Mouse (Mus musculus) neural tube, embryonic 13.5 days (tissue): ENCODE results near the gene Zp1. TPM values are rescaled to one million over a fixed set of nuclear protein-coding genes. Genes with fewer than 3 reads are reported as not detected.
A peak's percentile ranks its signal among the peaks of the same experiment; 100 is the strongest.

Experiments used
- ATAC-seq: fragments of 200-750 bp; cut with Nextera tagmentation; 2 replicates; pipeline ENCODE4 v1.8.0; 2017; ENCODE audit warnings: low read depth, mild to moderate bottlenecking, moderate TSS enrichment, moderate library complexity
- H3K27ac ChIP-seq: fragments of 300-500 bp; sonication (generic); replicated peaks from 2 replicates; pipeline ENCODE4 v1.5.1; 2015; ENCODE audit warnings: moderate library complexity, mild to moderate bottlenecking, inconsistent platforms
- H3K27me3 ChIP-seq: fragments of 300-500 bp; sonication (generic); 2 replicates; pipeline ENCODE4 v1.6.1; 2015; ENCODE audit warnings: mild to moderate bottlenecking, inconsistent platforms
- H3K36me3 ChIP-seq: fragments of 300-500 bp; sonication (generic); 2 replicates; pipeline ENCODE4 v1.6.1; 2015; ENCODE audit warnings: mild to moderate bottlenecking, inconsistent platforms
- H3K4me1 ChIP-seq: fragments of 300-500 bp; sonication (generic); replicated peaks from 2 replicates; pipeline ENCODE4 v1.6.1; 2015; ENCODE audit warnings: inconsistent platforms
- H3K4me2 ChIP-seq: fragments of 300-500 bp; sonication (generic); 2 replicates; pipeline ENCODE4 v1.6.1; 2015; ENCODE audit warnings: inconsistent platforms, mild to moderate bottlenecking, moderate library complexity
- H3K4me3 ChIP-seq: fragments of 300-500 bp; sonication (generic); 2 replicates; pipeline ENCODE4 v1.5.1; 2015; ENCODE audit warnings: mild to moderate bottlenecking, inconsistent platforms
- H3K9ac ChIP-seq: fragments of 300-500 bp; sonication (generic); 2 replicates; pipeline ENCODE4 v1.6.1; 2015; ENCODE audit warnings: moderate library complexity, mild to moderate bottlenecking, inconsistent platforms
- H3K9me3 ChIP-seq: fragments of 300-500 bp; sonication (generic); 2 replicates; pipeline ENCODE4 v1.6.1; 2016; ENCODE audit warnings: inconsistent platforms
- WGBS: fragments of 180-500 bp; shearing (Covaris S2); methylation state at CpG from one replicate; pipeline ENCODE4 v1.1.7; 2015; 5-methylcytosine and 5-hydroxymethylcytosine counted together
- polyA plus RNA-seq: library from polyadenylated mRNA; unstranded; fragments of >200 nt; fragmentation: Nextera tagmentation; extraction: Ambion mirVana; gene quantifications from 2 replicates; pipeline ENCODE4 v1.2.1, GENCODE M21; 2015

Gene Zp1
- polyA plus RNA-seq, 1 experiment from 2014 or later: not detected

GRCm38 (mm10) chr19:10869241-10869885 is 51.1 kb downstream of the Zp1 start:
- H3K27ac ChIP-seq: peak overlapping the region; percentile 95
- peak overlapping the region; percentile 88 for H3K4me3 ChIP-seq
- 0% methylated on average over 40 of the region's 43 CpGs for WGBS
- H3K36me3 ChIP-seq: peaks cover 63% of the 10 kb centered on the region
- H3K4me2 ChIP-seq: peak overlapping the region; percentile 90
- H3K27me3 ChIP-seq: no peaks in the 10 kb centered on the region
- no peaks in the 10 kb centered on the region for H3K9me3 ChIP-seq
- peaks cover 34% of the 10 kb centered on the region for H3K4me1 ChIP-seq
- peak overlapping the region; percentile 96 for H3K9ac ChIP-seq
- ATAC-seq: peak; percentile 95

GRCm38 (mm10) chr19:10868623-10869141 is 51.8 kb downstream of the Zp1 start:
- no peaks in the 10 kb centered on the region for H3K27me3 ChIP-seq
- under 1% methylated on average over 17 of the region's 17 CpGs for WGBS

GRCm38 (mm10) chr19:10867946-10868622 is 52.3 kb downstream of the Zp1 start:
- peak overlapping the region; percentile 90 for H3K4me2 ChIP-seq
- no peaks in the 10 kb centered on the region for H3K9me3 ChIP-seq
- no peaks in the 10 kb centered on the region for H3K27me3 ChIP-seq
- H3K4me3 ChIP-seq: peak overlapping the region; percentile 88
- H3K4me1 ChIP-seq: peaks cover 34% of the 10 kb centered on the region
- peaks cover 63% of the 10 kb centered on the region for H3K36me3 ChIP-seq
- no peak for ATAC-seq
- peak overlapping the region; percentile 33; the same call in 1 of the 2 replicates for H3K27ac ChIP-seq
- peak overlapping the region; percentile 96 for H3K9ac ChIP-seq
- WGBS: 34% methylated on average over 5 of the region's 5 CpGs

More at GRCm38 (mm10) chr19:10868623-10869141, 51.8 kb downstream of the Zp1 start:
- Histone ChIP-seq H3K4me2 (peak overlapping the region; percentile 90), H3K27ac (peak overlapping the region; percentile 95), H3K4me3 (peak overlapping the region; percentile 88), H3K9me3 (no peaks in the 10 kb centered on the region), H3K36me3 (peaks cover 63% of the 10 kb centered on the region), H3K9ac (peak overlapping the region; percentile 96), H3K4me1 (peaks cover 34% of the 10 kb centered on the region)
- peak; percentile 49 for ATAC-seq

- Histone ChIP-seq H3K36me3 (peaks cover 63% of the 10 kb centered on the region), H3K27ac (no peak overlapping the region), H3K9ac (no peak overlapping the region), H3K9me3 (no peaks in the 10 kb centered on the region), H3K27me3 (no peaks in the 10 kb centered on the region), H3K4me2 (no peak overlapping the region), H3K4me1 (peaks cover 34% of the 10 kb centered on the region), H3K4me3 (no peak overlapping the region)
- 88% methylated on average over 13 of the region's 13 CpGs for WGBS
- ATAC-seq: no peak
These were observed 54.1 kb downstream of the Zp1 start for GRCm38 (mm10) chr19:10866351-10866750.

Other genes starting within 250 kb of the Zp1 start
- not detected in 2 replicates for gene Pga5, start 242.6 kb downstream of the Zp1 start, polyA plus RNA-seq
- gene Vps37c, start 231.9 kb downstream of the Zp1 start, polyA plus RNA-seq: 34.2 and 37.6 TPM in 2 replicates
- gene Cd5, start 181.6 kb downstream of the Zp1 start, polyA plus RNA-seq: 0.54 and 0.58 TPM in 2 replicates
- not detected in 2 replicates for gene Cd6, start 90.6 kb downstream of the Zp1 start, polyA plus RNA-seq
- gene Slc15a3, start 80.9 kb downstream of the Zp1 start, polyA plus RNA-seq: 0.12 and 0.33 TPM in 2 replicates
- gene Tmem132a, start 50.7 kb downstream of the Zp1 start, polyA plus RNA-seq: 154 and 169 TPM in 2 replicates
- 39.5 and 41.9 TPM in 2 replicates for gene Tmem109, start 38.6 kb downstream of the Zp1 start, polyA plus RNA-seq
- gene Prpf19, start 25.4 kb downstream of the Zp1 start, polyA plus RNA-seq: 37.3 and 41.7 TPM in 2 replicates
- gene Ptgdr2, start 16.5 kb upstream of the Zp1 start, polyA plus RNA-seq: not detected in 2 replicates
- gene Ccdc86, start 28.6 kb upstream of the Zp1 start, polyA plus RNA-seq: 14.6 and 15.3 TPM in 2 replicates
- gene Ms4a10, start 54.0 kb upstream of the Zp1 start, polyA plus RNA-seq: not detected in 2 replicates
- not detected in 2 replicates for gene Ms4a15, start 72.6 kb upstream of the Zp1 start, polyA plus RNA-seq
- gene Ms4a18, start 97.4 kb upstream of the Zp1 start, polyA plus RNA-seq: not detected in 2 replicates
- not detected in 2 replicates for gene Ms4a8a, start 160.5 kb upstream of the Zp1 start, polyA plus RNA-seq
- not detected in 2 replicates for gene 1700017D01Rik, start 210.2 kb upstream of the Zp1 start, polyA plus RNA-seq
- not detected in 2 replicates for gene 1700025F22Rik, start 244.7 kb upstream of the Zp1 start, polyA plus RNA-seq